Mouse (Mus musculus): ENCODE measurements around the gene Gmnc.

The Gmnc gene

DNA sequence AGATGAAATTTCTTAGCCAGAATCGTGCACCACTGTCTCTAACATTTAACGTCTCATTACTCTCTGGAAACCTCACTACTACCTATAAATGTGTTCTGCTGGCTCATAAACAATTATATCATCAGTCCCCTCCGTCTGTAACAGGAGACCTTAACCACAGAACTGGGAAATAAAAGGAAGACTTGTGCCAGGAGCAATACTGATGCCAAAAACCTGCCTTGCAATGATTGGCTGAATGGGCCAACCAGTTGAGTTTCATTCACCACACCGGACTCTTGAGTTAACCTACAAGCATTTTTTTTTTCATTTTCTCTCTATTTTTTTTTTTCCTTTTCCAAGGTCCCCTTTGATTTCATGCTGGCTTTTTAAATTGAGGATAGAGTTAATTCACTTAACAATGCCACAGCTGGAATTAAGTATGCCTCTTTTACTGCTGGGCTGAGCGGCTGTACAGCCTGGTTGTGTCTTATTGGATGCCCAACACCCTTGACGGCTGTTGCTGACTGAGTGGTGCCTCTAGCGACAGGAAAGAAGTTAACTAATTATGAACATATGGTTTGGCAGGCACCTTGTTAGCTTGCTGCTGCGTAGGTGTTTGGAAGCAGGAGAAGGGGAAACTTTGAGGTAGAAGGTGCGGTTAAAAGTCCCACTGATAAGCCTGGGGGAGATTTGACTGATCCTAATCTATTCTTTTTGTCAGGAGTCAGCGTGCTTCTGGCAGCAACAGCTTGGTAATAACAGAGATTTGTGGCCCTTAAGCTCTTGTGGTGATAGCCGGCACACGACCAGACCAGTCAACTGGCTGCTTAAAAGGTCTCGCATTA lies at the start of gene Gmnc:
Gene Gmnc, minus strand, starts transcription at position 176 of the 824 bp plus-strand sequence.
- DNase-seq: no peak

DNA sequence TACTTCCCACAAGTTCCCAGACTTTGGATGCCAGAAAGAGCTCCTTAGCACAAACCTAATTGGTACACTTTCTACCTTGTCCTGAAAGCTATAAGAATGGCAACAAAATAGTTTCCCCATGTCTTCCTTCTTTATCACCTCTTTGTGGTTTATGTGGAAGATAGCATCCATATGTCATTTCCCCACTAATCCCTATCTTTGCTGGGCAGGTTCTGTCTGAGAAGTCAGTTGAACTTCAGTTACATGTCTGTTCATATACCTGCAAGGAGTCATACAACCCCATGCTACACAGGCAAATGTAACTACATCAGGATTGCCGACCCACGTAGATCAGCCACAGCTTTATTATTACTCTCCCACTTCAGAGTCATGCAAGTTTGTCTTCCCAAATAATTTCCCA lies 35.8 kb upstream of the Gmnc start:
- no peak for DNase-seq

DNA sequence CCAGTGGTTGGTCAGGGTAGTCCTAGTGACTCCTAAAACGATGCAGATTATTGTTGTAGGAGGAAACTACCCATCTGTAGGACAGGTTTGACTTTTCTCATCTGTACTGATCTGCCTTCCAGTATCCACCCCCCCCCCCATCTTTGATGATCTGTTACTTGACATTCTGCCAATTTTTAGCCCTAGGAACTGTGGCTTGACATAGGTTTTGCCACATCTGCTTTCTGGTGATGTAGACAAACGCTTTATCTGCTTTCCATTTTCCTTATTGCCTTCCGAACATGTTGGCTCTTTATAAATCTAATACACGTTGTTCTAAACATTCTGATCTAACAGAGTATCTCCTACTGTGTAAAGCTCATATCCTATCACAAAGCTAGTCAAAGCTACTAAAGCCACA lies 34.8 kb upstream of the Gmnc start:
- no peak for DNase-seq

DNA sequence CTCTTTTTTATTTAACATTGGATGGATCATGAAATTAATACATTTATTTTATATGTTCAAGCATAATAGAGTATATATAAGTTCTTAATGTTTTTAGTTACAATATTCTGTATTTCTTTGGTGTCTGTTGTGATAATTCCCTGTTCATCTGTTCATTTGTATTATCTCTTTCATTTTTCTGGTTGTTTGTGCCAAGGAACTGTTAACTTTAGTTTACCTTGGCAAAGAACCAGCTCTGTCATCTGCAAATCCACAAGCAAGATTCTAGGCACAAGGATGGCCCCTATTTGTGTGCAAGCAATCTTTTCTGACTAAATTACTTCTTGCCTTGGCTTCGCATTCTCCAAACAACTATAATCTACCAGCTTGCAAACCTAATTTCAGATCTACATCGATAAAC lies 31.3 kb upstream of the Gmnc start:
- no peak for DNase-seq

DNA sequence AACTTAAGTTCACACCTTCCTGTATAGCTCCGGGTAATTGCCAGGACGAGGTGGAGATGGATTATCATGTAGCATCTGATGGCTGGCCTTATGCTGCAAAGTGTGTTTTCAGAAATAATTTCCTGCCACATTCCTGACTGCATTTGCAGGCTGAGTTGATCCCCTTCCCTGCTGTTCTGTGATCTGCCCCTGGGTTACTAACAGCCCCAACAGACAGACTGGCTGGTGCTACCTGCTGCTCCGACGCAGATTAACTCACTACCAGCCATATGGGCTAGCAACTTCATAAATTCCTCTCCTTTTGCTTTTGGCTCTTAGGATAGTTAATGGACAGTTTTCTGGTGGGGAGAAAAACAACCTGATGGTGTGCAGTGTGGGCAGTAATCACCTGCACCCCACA lies 25.9 kb upstream of the Gmnc start:
- DNase-seq: no peak

GRCm38 (mm10) chr16:27002714-27003113 lies 11.3 kb upstream of the Gmnc start:
- no peak for DNase-seq

DNA sequence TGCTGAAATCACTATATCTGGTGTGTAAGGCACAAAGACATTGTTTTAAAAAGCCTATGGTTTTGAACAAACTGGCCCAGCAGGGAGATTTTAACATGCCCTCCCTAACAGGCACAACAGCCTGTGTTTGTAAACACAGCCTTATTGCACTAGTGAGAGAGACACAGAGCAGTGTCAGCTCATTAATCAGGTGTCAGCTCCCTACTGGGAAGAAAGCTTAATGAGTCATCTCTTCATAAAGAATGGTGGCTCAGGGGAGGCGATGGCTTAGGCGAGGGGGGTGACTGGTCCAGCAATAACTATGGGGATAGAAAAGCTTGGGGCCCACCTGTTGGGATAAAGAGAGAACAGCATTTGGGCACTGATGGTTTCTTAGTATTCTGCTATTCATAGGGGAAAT lies 8.1 kb upstream of the Gmnc start:
- no peak for DNase-seq

GRCm38 (mm10) chr16:26989415-26990315 lies 1.8 kb downstream of the Gmnc start:
- no peak for DNase-seq

GRCm38 (mm10) chr16:26988188-26988587 lies 3.3 kb downstream of the Gmnc start:
- DNase-seq: no peak

DNA sequence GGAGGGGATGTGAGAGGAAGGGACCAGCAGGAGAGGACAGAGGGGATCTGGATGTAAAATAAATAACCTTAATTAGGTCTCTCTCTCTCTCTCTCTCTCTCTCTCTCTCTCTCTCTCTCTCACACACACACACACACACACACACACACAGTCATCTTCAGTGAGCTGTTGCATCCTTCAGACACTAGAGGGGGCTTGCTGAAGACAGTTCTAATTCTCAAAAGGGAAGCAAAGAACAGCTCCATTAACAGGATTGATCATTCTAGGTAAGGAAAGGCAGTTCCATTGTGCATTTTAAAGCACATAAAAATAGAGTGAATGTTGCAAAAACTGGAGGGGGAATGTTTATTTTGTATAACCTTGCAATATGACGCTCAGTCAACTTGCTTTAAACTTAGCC lies 5.7 kb downstream of the Gmnc start:
- DNase-seq: no peak

- no peak for DNase-seq
These were observed 9.3 kb downstream of the Gmnc start for GRCm38 (mm10) chr16:26982112-26982511.

DNA sequence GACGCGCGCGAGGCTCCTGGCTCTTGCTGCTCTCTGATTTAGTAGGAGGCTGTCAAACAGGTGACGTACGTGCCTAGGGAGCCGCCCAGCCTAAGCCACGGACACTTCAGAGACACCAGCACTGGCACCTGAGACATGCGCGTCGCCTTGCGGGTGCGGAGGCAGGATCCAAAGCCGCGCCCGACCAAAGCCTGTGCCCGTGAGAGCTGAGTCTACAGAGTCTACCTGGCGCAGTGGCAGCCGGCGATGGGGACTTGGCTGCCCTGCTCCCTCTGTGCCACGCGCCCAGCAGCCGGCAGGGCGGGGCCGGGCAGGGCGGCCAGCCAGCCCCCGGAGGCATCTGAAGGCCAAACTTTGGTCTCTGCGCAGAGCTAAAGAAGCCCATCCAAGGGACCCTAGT lies 23.5 kb downstream of the Gmnc start:
- no peak for DNase-seq

GRCm38 (mm10) chr16:26966830-26967229 lies 24.6 kb downstream of the Gmnc start:
- DNase-seq: no peak

GRCm38 (mm10) chr16:26961971-26962370 lies 29.5 kb downstream of the Gmnc start:
- no peak for DNase-seq

DNA sequence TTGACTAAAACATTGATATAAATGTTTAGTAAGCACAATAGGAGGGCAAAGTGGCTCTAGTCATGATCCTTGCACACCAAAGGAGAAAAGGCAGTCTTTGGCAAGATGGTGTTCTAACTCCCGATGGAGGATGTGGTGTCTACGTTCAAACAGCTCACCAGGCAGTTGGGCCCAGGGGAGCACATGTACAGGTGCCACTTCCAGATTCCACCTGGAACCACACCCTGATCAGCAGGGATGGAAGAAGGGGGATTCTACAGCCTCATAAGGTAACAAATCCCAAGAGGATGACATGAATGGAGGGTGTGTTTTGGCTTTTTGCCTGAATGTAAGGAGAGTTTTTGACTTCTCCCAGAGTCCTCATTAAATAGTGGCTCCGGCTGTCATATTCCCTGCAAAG lies 39.9 kb downstream of the Gmnc start:
- DNase-seq: no peak

GRCm38 (mm10) chr16:26950209-26950608 lies 41.2 kb downstream of the Gmnc start:
- DNase-seq: no peak

DNA sequence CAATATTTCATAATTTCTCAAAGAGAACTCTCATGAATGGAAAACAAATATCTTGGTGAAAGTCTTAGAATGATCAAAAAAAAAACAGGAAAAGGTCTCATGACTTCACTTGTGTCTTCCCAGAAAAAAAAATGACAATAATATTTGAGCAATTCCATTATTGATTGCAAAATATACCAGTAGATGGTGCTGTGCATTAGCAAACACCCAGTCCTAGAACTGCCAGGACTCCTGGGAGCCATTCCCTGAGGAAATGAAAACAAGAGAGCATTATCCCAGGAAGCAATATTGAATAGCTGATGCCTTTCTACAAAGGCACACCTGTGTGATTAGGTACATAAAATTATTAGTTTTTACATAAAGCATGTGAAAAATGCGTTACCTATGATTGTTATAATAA lies 87.5 kb downstream of the Gmnc start:
- no peak for DNase-seq

GRCm38 (mm10) chr16:26901471-26901870 lies 90.0 kb downstream of the Gmnc start:
- no peak for DNase-seq

GRCm38 (mm10) chr16:26886337-26886736 lies 105.1 kb downstream of the Gmnc start:
- no peak for DNase-seq

- DNase-seq: no peak
These were observed 114.6 kb downstream of the Gmnc start for GRCm38 (mm10) chr16:26876885-26877284.

Data from thymus, postnatal 36 days (tissue).